Mouse (Mus musculus): ENCODE measurements around the gene Med18.
A peak's percentile ranks its signal among the peaks of the same experiment; 100 is the strongest.

Gene Med18

GRCm38 (mm10) chr4:132463430-132464254 lies at the start of gene Med18:
Med18 (minus strand) TSS chr4:132463921.
- DNase-seq (ENCODE audit: low read depth, low spot score) = peak; percentile 94

- no peak for DNase-seq (ENCODE audit: low read depth, low spot score)
Measured at GRCm38 (mm10) chr4:132512080-132512479, 48.4 kb upstream of the Med18 start.

GRCm38 (mm10) chr4:132510352-132510798 lies 46.7 kb upstream of the Med18 start, which contains the start of gene Sesn2:
Sesn2 (minus strand) TSS chr4:132510501.
- DNase-seq (ENCODE audit: low read depth, low spot score) = peak; percentile 96

GRCm38 (mm10) chr4:132509621-132510296 lies 46.0 kb upstream of the Med18 start:
- DNase-seq (ENCODE audit: low read depth, low spot score) = no peak

- no peak for DNase-seq (ENCODE audit: low read depth, low spot score)
Measured at GRCm38 (mm10) chr4:132507210-132507609, 43.5 kb upstream of the Med18 start.

- DNase-seq (ENCODE audit: low read depth, low spot score) = no peak
Measured at GRCm38 (mm10) chr4:132506250-132506649, 42.5 kb upstream of the Med18 start.

GRCm38 (mm10) chr4:132505800-132506199 lies 42.1 kb upstream of the Med18 start:
- no peak for DNase-seq (ENCODE audit: low read depth, low spot score)

- no peak for DNase-seq (ENCODE audit: low read depth, low spot score)
Measured at GRCm38 (mm10) chr4:132505034-132505738, 41.5 kb upstream of the Med18 start.

- no peak for DNase-seq (ENCODE audit: low read depth, low spot score)
Measured at GRCm38 (mm10) chr4:132503344-132503743, 39.6 kb upstream of the Med18 start.

- no peak for DNase-seq (ENCODE audit: low read depth, low spot score)
Measured at GRCm38 (mm10) chr4:132501639-132502038, 37.9 kb upstream of the Med18 start.

- DNase-seq (ENCODE audit: low read depth, low spot score) = no peak
Measured at GRCm38 (mm10) chr4:132494271-132494918, 30.7 kb upstream of the Med18 start.

GRCm38 (mm10) chr4:132492178-132493060 lies 28.7 kb upstream of the Med18 start:
- DNase-seq (ENCODE audit: low read depth, low spot score) = no peak

GRCm38 (mm10) chr4:132491748-132492147 lies 28.0 kb upstream of the Med18 start:
- no peak for DNase-seq (ENCODE audit: low read depth, low spot score)

GRCm38 (mm10) chr4:132491057-132491456 lies 27.3 kb upstream of the Med18 start:
- no peak for DNase-seq (ENCODE audit: low read depth, low spot score)

- DNase-seq (ENCODE audit: low read depth, low spot score) = no peak
Measured at GRCm38 (mm10) chr4:132490273-132491010, 26.7 kb upstream of the Med18 start.

- DNase-seq (ENCODE audit: low read depth, low spot score) = no peak
Measured at GRCm38 (mm10) chr4:132488976-132489375, 25.3 kb upstream of the Med18 start.

GRCm38 (mm10) chr4:132488521-132488920 lies 24.8 kb upstream of the Med18 start:
- DNase-seq (ENCODE audit: low read depth, low spot score) = no peak

- DNase-seq (ENCODE audit: low read depth, low spot score) = no peak
Measured at GRCm38 (mm10) chr4:132484820-132485219, 21.1 kb upstream of the Med18 start.

- DNase-seq (ENCODE audit: low read depth, low spot score) = no peak
Measured at GRCm38 (mm10) chr4:132484231-132484630, 20.5 kb upstream of the Med18 start.
